Comparison of ENCODE assay signal across 9 mouse cellular contexts in genomic region chr8:64023579-64023978, GRCm38 (mm10).
DNase-seq lines count a peak whose midpoint lies in the region; ATAC-seq and TF ChIP-seq lines count a peak whose summit lies in the region.
"Had no signal": no experiment of that assay in that cellular context is flagged by ENCODE, and none has a peak within 500 bp of the region (broad histone marks: within the 10 kb centered on the region; RNA-seq: fewer than 3 reads in every experiment).

No protein-coding gene starts in this region.

- 28% methylated on average over 5 of the region's 5 CpGs for WGBS in intestine, postnatal 0 days
- WGBS in intestine, embryonic 15.5 days = 33% methylated on average over 5 of the region's 5 CpGs

- H3K9ac ChIP-seq in intestine, postnatal 0 days (ENCODE audit: low read depth, low read length) = no peak overlapping the region
- H3K9ac ChIP-seq in intestine, embryonic 15.5 days = no peak overlapping the region
- H3K9ac ChIP-seq: heart, embryonic 15.5 days had no signal

- no peak for ATAC-seq in intestine, postnatal 0 days
- no peak for ATAC-seq in intestine, embryonic 15.5 days

- TF ChIP-seq CTCF in intestine, postnatal 0 days (IDR thresholded peaks at IDR 0.05; ENCODE audit: low read depth) = peak; percentile 75
- TF ChIP-seq CTCF in E14TG2a.4 (conservative IDR thresholded peaks at IDR 0.05; ENCODE audit: low read length) = peak; percentile 37; the same call in 1 of the 2 replicates

- peak; percentile 42 to 63 for DNase-seq in cerebellum, postnatal 10 days
- DNase-seq in lung, postnatal 10 days = peak; percentile 9
- DNase-seq in frontal cortex, postnatal 10 days (ENCODE audit: low spot score in 2 of 2) = no peak
- no peak for DNase-seq in left cerebral cortex, adult 8-10 months (ENCODE audit: low spot score in 2 of 2)
- no peak for DNase-seq in frontal cortex, postnatal 25 days (ENCODE audit: low spot score in 2 of 2)

- H3K27ac ChIP-seq in intestine, postnatal 0 days (ENCODE audit: low read depth, low read length) = no peak overlapping the region
- no peak overlapping the region for H3K27ac ChIP-seq in intestine, embryonic 15.5 days
- H3K27ac ChIP-seq: heart, embryonic 15.5 days had no signal

- no peak overlapping the region for H3K4me2 ChIP-seq in intestine, postnatal 0 days (replicated peaks; ENCODE audit: low read depth)
- H3K4me2 ChIP-seq in intestine, embryonic 15.5 days (replicated peaks) = no peak overlapping the region
- H3K4me2 ChIP-seq: heart, embryonic 15.5 days had no signal

- no peak overlapping the region for H3K4me3 ChIP-seq in intestine, postnatal 0 days (ENCODE audit: low read depth, low read length)
- H3K4me3 ChIP-seq in intestine, embryonic 15.5 days (replicated peaks) = no peak overlapping the region
- no peak overlapping the region for H3K4me3 ChIP-seq in E14TG2a.4 (replicated peaks; ENCODE audit: low read length)
- H3K4me3 ChIP-seq: heart, embryonic 15.5 days had no signal

- H3K9me3 ChIP-seq in intestine, postnatal 0 days (ENCODE audit: control insufficient read depth) = no peaks in the 10 kb centered on the region
- no peaks in the 10 kb centered on the region for H3K9me3 ChIP-seq in intestine, embryonic 15.5 days
- no peaks in the 10 kb centered on the region for H3K9me3 ChIP-seq in E14TG2a.4 (ENCODE audit: low read length)
- H3K9me3 ChIP-seq: heart, embryonic 15.5 days had no signal

- no peaks in the 10 kb centered on the region for H3K27me3 ChIP-seq in intestine, postnatal 0 days (replicated peaks; ENCODE audit: control insufficient read depth, insufficient read depth, low read length)
- H3K27me3 ChIP-seq in intestine, embryonic 15.5 days (replicated peaks) = no peaks in the 10 kb centered on the region
- H3K27me3 ChIP-seq in E14TG2a.4 (ENCODE audit: insufficient read depth, low read length) = no peaks in the 10 kb centered on the region
- H3K27me3 ChIP-seq: heart, embryonic 15.5 days had no signal

- no peaks in the 10 kb centered on the region for H3K36me3 ChIP-seq in intestine, postnatal 0 days (ENCODE audit: control insufficient read depth, insufficient read depth)
- no peaks in the 10 kb centered on the region for H3K36me3 ChIP-seq in intestine, embryonic 15.5 days
- H3K36me3 ChIP-seq in E14TG2a.4 (ENCODE audit: insufficient read depth, low read length) = no peaks in the 10 kb centered on the region
- H3K36me3 ChIP-seq: heart, embryonic 15.5 days had no signal

- H3K4me1 ChIP-seq in intestine, postnatal 0 days (replicated peaks; ENCODE audit: control insufficient read depth, insufficient read depth, low read length) = no peaks in the 10 kb centered on the region
- H3K4me1 ChIP-seq in intestine, embryonic 15.5 days (replicated peaks) = no peaks in the 10 kb centered on the region
- no peaks in the 10 kb centered on the region for H3K4me1 ChIP-seq in E14TG2a.4 (replicated peaks; ENCODE audit: low read depth, low read length)
- H3K4me1 ChIP-seq: heart, embryonic 15.5 days had no signal

Comparison
In these comparisons a context has a peak if more than half of its experiments do, and no peak if none do; other contexts are left out.
1. DNase-seq: peak in cerebellum, postnatal 10 days (2 of 2) and lung, postnatal 10 days (single experiment); none in frontal cortex, postnatal 10 days (0 of 2), left cerebral cortex, adult 8-10 months (0 of 2) and frontal cortex, postnatal 25 days (0 of 2).